ENCODE assay signal across 23 mouse cellular contexts in the genomic region with DNA sequence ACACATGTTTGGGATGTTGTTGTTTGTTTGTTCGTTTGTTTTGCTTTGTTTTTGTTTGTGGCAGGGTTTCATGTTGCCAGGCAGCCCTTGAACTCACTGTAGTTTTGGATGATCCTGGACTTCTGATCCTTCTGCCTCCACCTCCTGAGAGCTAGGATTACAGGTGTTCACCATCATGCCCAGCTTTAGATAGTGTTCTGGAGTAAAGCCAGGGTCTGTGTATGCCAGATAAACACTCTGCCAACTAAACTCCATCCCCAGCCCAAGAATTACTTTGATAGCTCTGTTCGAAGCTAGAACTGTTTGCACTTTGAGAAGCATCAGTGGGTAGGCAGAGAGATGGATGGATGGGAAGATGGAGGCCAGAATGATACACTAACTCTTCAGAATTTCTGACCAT.
DNase-seq lines count a peak whose midpoint lies in the region; ATAC-seq and TF ChIP-seq lines count a peak whose summit lies in the region.
"Had no signal": no experiment of that assay in that cellular context is flagged by ENCODE, and none has a peak within 500 bp of the region (broad histone marks: within the 10 kb centered on the region; RNA-seq: fewer than 3 reads in every experiment).

No protein-coding gene starts in this region.

- no peak overlapping the region for H3K4me2 ChIP-seq in heart, embryonic 11.5 days
- H3K4me2 ChIP-seq in hindbrain, embryonic 14.5 days (replicated peaks): no peak overlapping the region
- H3K4me2 ChIP-seq in hindbrain, embryonic 12.5 days (replicated peaks): no peak overlapping the region
- no peak overlapping the region for H3K4me2 ChIP-seq in midbrain, embryonic 11.5 days
- H3K4me2 ChIP-seq in midbrain, embryonic 14.5 days (ENCODE audit: low read length): no peak overlapping the region
- H3K4me2 ChIP-seq in hindbrain, postnatal 0 days (ENCODE audit: low read depth, low read length): no peak overlapping the region
- H3K4me2 ChIP-seq: limb, embryonic 15.5 days; liver, embryonic 13.5 days; midbrain, embryonic 13.5 days had no signal

- peaks cover 3% of the 10 kb centered on the region; the same call in 1 of the 2 replicates for H3K4me1 ChIP-seq in heart, embryonic 11.5 days (ENCODE audit: control insufficient read depth, insufficient read depth, low read length)
- no peaks in the 10 kb centered on the region for H3K4me1 ChIP-seq in hindbrain, embryonic 14.5 days (replicated peaks; ENCODE audit: control insufficient read depth, insufficient read depth, low read length)
- no peaks in the 10 kb centered on the region for H3K4me1 ChIP-seq in hindbrain, embryonic 12.5 days
- H3K4me1 ChIP-seq in midbrain, embryonic 11.5 days (ENCODE audit: control insufficient read depth, insufficient read depth, low read length): no peaks in the 10 kb centered on the region
- no peaks in the 10 kb centered on the region for H3K4me1 ChIP-seq in midbrain, embryonic 14.5 days (ENCODE audit: control insufficient read depth, insufficient read depth, low read length)
- no peaks in the 10 kb centered on the region for H3K4me1 ChIP-seq in hindbrain, postnatal 0 days (ENCODE audit: insufficient read depth, low read length)
- H3K4me1 ChIP-seq: limb, embryonic 10.5 days; limb, embryonic 15.5 days; liver, embryonic 13.5 days; megakaryocyte, embryonic 14.5 days; midbrain, embryonic 13.5 days had no signal

- no peak overlapping the region for H3K4me3 ChIP-seq in heart, embryonic 11.5 days (ENCODE audit: low read depth, low read length)
- no peak overlapping the region for H3K4me3 ChIP-seq in hindbrain, embryonic 14.5 days (replicated peaks; ENCODE audit: low read length)
- no peak overlapping the region for H3K4me3 ChIP-seq in hindbrain, embryonic 12.5 days
- H3K4me3 ChIP-seq in midbrain, embryonic 11.5 days (ENCODE audit: low read depth, low read length): no peak overlapping the region
- no peak overlapping the region for H3K4me3 ChIP-seq in midbrain, embryonic 14.5 days (replicated peaks; ENCODE audit: low read depth, low read length)
- no peak overlapping the region for H3K4me3 ChIP-seq in hindbrain, postnatal 0 days (ENCODE audit: low read length)
- H3K4me3 ChIP-seq: limb, embryonic 10.5 days; limb, embryonic 15.5 days; liver, embryonic 13.5 days; megakaryocyte, embryonic 14.5 days; midbrain, embryonic 13.5 days had no signal

- no peaks in the 10 kb centered on the region for H3K9me3 ChIP-seq in heart, embryonic 11.5 days (replicated peaks; ENCODE audit: control insufficient read depth, low read length)
- no peaks in the 10 kb centered on the region for H3K9me3 ChIP-seq in hindbrain, embryonic 14.5 days (ENCODE audit: control insufficient read depth, low read length)
- no peaks in the 10 kb centered on the region for H3K9me3 ChIP-seq in hindbrain, embryonic 12.5 days (replicated peaks)
- H3K9me3 ChIP-seq in midbrain, embryonic 11.5 days (ENCODE audit: control insufficient read depth, low read length): no peaks in the 10 kb centered on the region
- H3K9me3 ChIP-seq in midbrain, embryonic 14.5 days (ENCODE audit: control insufficient read depth, low read length): no peaks in the 10 kb centered on the region
- no peaks in the 10 kb centered on the region for H3K9me3 ChIP-seq in hindbrain, postnatal 0 days (ENCODE audit: low read length)
- H3K9me3 ChIP-seq: limb, embryonic 10.5 days; limb, embryonic 15.5 days; liver, embryonic 13.5 days; midbrain, embryonic 13.5 days had no signal

- 0 out of 2 replicates have a peak, but pooled peaks have one; percentile 7 for ATAC-seq in heart, embryonic 11.5 days (replicated peaks; ENCODE audit: insufficient number of reproducible peaks, low FRiP score, low TSS enrichment)
- no peak; the same call in 1 of the 2 replicates for ATAC-seq in hindbrain, embryonic 14.5 days (ENCODE audit: low FRiP score)
- no peak for ATAC-seq in hindbrain, embryonic 12.5 days (ENCODE audit: low FRiP score)
- no peak for ATAC-seq in midbrain, embryonic 11.5 days (ENCODE audit: low FRiP score)
- ATAC-seq in midbrain, embryonic 14.5 days (ENCODE audit: low FRiP score, low TSS enrichment): no peak
- no peak for ATAC-seq in hindbrain, postnatal 0 days
- ATAC-seq: activated CD4-positive, CD25-positive, alpha-beta regulatory T cell, adult 4 months; CD4-positive, CD25-positive, alpha-beta regulatory T cell, adult 4 months; forebrain, postnatal 0 days; intestine, embryonic 16.5 days had no signal

- intact Hi-C loops in heart, postnatal 36 days (cut with DNase I): no loop called here

- H3K36me3 ChIP-seq in heart, embryonic 11.5 days (ENCODE audit: control insufficient read depth, insufficient read depth, low read length): no peaks in the 10 kb centered on the region
- H3K36me3 ChIP-seq in hindbrain, embryonic 14.5 days (replicated peaks; ENCODE audit: control insufficient read depth, insufficient read depth): no peaks in the 10 kb centered on the region
- H3K36me3 ChIP-seq in hindbrain, embryonic 12.5 days: no peaks in the 10 kb centered on the region
- H3K36me3 ChIP-seq in midbrain, embryonic 11.5 days (ENCODE audit: control insufficient read depth, insufficient read depth, low read length): no peaks in the 10 kb centered on the region
- no peaks in the 10 kb centered on the region for H3K36me3 ChIP-seq in midbrain, embryonic 14.5 days (ENCODE audit: control insufficient read depth, insufficient read depth, low read length)
- H3K36me3 ChIP-seq in hindbrain, postnatal 0 days (ENCODE audit: insufficient read depth, low read length): no peaks in the 10 kb centered on the region
- H3K36me3 ChIP-seq: limb, embryonic 10.5 days; limb, embryonic 15.5 days; liver, embryonic 13.5 days; midbrain, embryonic 13.5 days had no signal

- WGBS in heart, embryonic 11.5 days (ENCODE audit: insufficient replicate concordance): 57% methylated on average over 2 of the region's 2 CpGs
- WGBS in hindbrain, embryonic 14.5 days: 61% methylated on average over 2 of the region's 2 CpGs
- WGBS in hindbrain, embryonic 12.5 days: 74% methylated on average over 2 of the region's 2 CpGs
- 72% methylated on average over 2 of the region's 2 CpGs for WGBS in midbrain, embryonic 11.5 days
- 77% methylated on average over 2 of the region's 2 CpGs for WGBS in midbrain, embryonic 14.5 days
- WGBS in hindbrain, postnatal 0 days: 61% methylated on average over 2 of the region's 2 CpGs

- H3K27ac ChIP-seq in heart, embryonic 11.5 days (ENCODE audit: low read depth, low read length): no peak overlapping the region
- peak overlapping the region; percentile 28; the same call in 1 of the 2 replicates for H3K27ac ChIP-seq in hindbrain, embryonic 14.5 days
- H3K27ac ChIP-seq in hindbrain, embryonic 12.5 days: no peak overlapping the region
- H3K27ac ChIP-seq in midbrain, embryonic 11.5 days (ENCODE audit: low read depth, low read length): no peak overlapping the region
- no peak overlapping the region for H3K27ac ChIP-seq in midbrain, embryonic 14.5 days (replicated peaks; ENCODE audit: low read depth, low read length)
- H3K27ac ChIP-seq in hindbrain, postnatal 0 days: no peak overlapping the region
- H3K27ac ChIP-seq: limb, embryonic 10.5 days; limb, embryonic 15.5 days; liver, embryonic 13.5 days; midbrain, embryonic 13.5 days; stomach, postnatal 0 days had no signal

- TF ChIP-seq CTCF in hindbrain, postnatal 0 days (IDR thresholded peaks at IDR 0.05; ENCODE audit: low read depth): no peak

- DNase-seq in heart, postnatal 36 days: no peak
- no peak for DNase-seq in hindbrain, embryonic 14.5 days (ENCODE audit: low spot score)
- DNase-seq in midbrain, embryonic 11.5 days (ENCODE audit: low spot score, missing footprints): peak; percentile 35
- DNase-seq in midbrain, embryonic 14.5 days: no peak
- DNase-seq in hindbrain, postnatal 0 days (ENCODE audit: low spot score): peak; percentile 2
- DNase-seq in Muller cell, postnatal 12 days (ENCODE audit: inconsistent ontology term): no peak
- DNase-seq: cerebellum, adult 8-10 months; layer of hippocampus, adult 9-11 months; liver, embryonic 13.5 days; lung, adult 18-20 months; thymus, adult 2 months; thymus, postnatal 4 days had no signal

- H3K27me3 ChIP-seq in heart, embryonic 11.5 days (ENCODE audit: control insufficient read depth, insufficient read depth, low read length): no peaks in the 10 kb centered on the region
- H3K27me3 ChIP-seq in hindbrain, embryonic 14.5 days (ENCODE audit: control insufficient read depth, insufficient read depth, low read length): no peaks in the 10 kb centered on the region
- H3K27me3 ChIP-seq in hindbrain, embryonic 12.5 days: no peaks in the 10 kb centered on the region
- H3K27me3 ChIP-seq in midbrain, embryonic 11.5 days (ENCODE audit: control insufficient read depth, insufficient read depth, low read length): no peaks in the 10 kb centered on the region
- no peaks in the 10 kb centered on the region for H3K27me3 ChIP-seq in midbrain, embryonic 14.5 days (ENCODE audit: control insufficient read depth, insufficient read depth, low read length)
- H3K27me3 ChIP-seq in hindbrain, postnatal 0 days (ENCODE audit: insufficient read depth, low read length): no peaks in the 10 kb centered on the region
- H3K27me3 ChIP-seq: limb, embryonic 15.5 days; liver, embryonic 13.5 days; megakaryocyte, embryonic 14.5 days; midbrain, embryonic 13.5 days had no signal

- H3K9ac ChIP-seq in heart, embryonic 11.5 days (ENCODE audit: low read depth, low read length): no peak overlapping the region
- no peak overlapping the region for H3K9ac ChIP-seq in hindbrain, embryonic 14.5 days
- no peak overlapping the region for H3K9ac ChIP-seq in hindbrain, embryonic 12.5 days
- H3K9ac ChIP-seq in midbrain, embryonic 11.5 days (ENCODE audit: low read length): no peak overlapping the region
- H3K9ac ChIP-seq in midbrain, embryonic 14.5 days (replicated peaks; ENCODE audit: low read length): no peak overlapping the region
- no peak overlapping the region for H3K9ac ChIP-seq in hindbrain, postnatal 0 days (replicated peaks; ENCODE audit: low read length)
- H3K9ac ChIP-seq: forebrain, postnatal 0 days; limb, embryonic 15.5 days; liver, embryonic 13.5 days; midbrain, embryonic 13.5 days had no signal

Comparison
In these comparisons a context has a peak if more than half of its experiments do, and no peak if none do; other contexts are left out.
1. DNase-seq: peak in midbrain, embryonic 11.5 days (single experiment) and hindbrain, postnatal 0 days (single experiment); none in heart, postnatal 36 days (0 of 2), hindbrain, embryonic 14.5 days (single experiment), midbrain, embryonic 14.5 days (single experiment) and Muller cell, postnatal 12 days (single experiment).